Mouse (Mus musculus): Measurements from ENCODE around the gene Fgd5.
A peak's percentile ranks its signal among the peaks of the same experiment; 100 is the strongest.
"Not testable (repeated sequence)": the region's sequence is repeated elsewhere in the genome, so short reads cannot be mapped to it uniquely, and the experiment has no call there.

The Fgd5 gene

GRCm38 (mm10) chr6:92071121-92071839 lies 92.6 kb downstream of the Fgd5 start:
- DNase-seq = peak; percentile 70

- DNase-seq = no peak
Measured at GRCm38 (mm10) chr6:92080730-92081129, 102.1 kb downstream of the Fgd5 start.

DNA sequence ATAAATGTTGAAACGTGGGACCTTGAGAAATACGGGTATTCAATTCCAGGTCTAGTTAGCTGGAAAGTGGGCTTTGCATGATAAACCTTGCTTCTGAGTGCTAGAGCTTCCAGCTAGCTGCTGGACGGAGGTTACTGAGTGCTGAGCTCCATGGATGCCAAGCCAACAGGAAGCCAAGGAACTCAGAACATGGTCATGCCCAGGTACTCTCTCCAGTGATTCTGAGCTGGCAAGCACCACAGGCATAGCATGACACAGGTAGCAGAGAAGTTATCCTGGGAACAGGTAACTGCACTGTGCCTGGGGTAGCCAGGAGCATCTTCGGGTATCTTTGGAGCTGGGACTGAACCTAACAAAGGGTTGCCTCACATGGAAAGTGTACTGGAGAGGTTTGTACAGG lies 104.1 kb downstream of the Fgd5 start:
- no peak for DNase-seq

- DNase-seq = no peak
Measured at GRCm38 (mm10) chr6:92084932-92085331, 106.3 kb downstream of the Fgd5 start.

GRCm38 (mm10) chr6:92089141-92089540 lies 110.5 kb downstream of the Fgd5 start:
- DNase-seq = not testable (repeated sequence)

- no peak for DNase-seq
Measured at GRCm38 (mm10) chr6:92089982-92090381, 111.3 kb downstream of the Fgd5 start.

DNA sequence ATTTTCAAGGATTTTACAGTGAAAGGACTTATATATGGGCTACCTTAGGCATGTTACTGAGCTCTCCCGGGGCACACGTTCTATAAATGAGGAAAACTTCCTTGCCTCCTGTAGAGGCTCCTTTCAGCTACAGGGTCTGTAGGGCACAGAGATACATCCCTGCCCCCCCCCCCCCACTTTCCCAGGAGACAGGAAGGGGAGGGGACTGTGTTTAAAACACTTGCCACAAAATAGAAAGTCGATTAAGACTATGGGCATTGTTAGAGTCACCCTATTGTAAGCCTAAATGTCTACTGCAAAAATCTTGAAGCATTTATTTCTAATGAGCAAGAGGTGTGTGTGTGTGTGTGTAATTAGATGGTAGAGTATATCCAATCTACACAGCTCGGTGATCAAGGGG lies 111.8 kb downstream of the Fgd5 start:
- no peak for DNase-seq

- peak; percentile 92 for DNase-seq
Measured at GRCm38 (mm10) chr6:92091130-92091591, 112.5 kb downstream of the Fgd5 start, which contains the start of gene Nr2c2. Gene Nr2c2 (plus strand): TSS chr6:92091390.

DNA sequence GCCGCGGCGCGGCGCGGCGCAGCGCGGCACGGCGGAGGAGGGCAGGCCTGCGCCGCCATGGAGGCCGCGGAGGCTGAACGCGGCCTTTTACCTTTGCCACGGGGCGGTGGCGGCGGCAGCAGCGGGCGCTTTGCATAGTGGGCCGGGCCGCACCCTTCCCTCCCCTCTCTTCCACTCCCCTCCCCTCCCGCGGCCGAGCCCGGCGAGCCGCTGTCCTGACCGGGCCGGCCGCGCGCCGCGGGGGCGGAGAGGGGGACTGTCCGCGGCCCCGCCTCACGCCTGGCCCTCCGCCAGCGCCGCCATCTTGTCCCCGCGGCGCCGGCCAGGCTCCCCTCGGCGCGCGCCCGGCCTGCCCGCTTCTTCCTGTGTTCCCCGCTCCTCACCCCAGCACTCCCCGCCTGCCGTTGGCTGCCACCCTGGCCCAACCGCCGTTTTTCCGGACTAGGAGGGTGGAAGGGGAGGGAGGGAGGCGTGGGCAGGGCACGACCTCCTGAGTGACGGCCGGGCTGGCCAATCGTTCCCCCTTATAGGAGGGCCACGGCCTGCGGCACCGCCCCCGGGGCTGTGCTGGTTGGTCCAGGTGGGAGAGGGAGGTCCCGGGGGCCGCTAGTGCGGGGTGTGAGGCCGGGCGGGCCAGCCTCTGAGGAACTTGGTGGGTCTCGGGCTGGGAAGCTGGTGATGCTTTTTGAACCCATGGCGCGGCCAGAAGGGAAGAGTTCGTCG lies 113.2 kb downstream of the Fgd5 start:
- DNase-seq = peak; percentile 100

- DNase-seq = no peak
Measured at GRCm38 (mm10) chr6:92092737-92093136, 114.1 kb downstream of the Fgd5 start.

- DNase-seq = no peak
Measured at GRCm38 (mm10) chr6:92093869-92094268, 115.2 kb downstream of the Fgd5 start.

GRCm38 (mm10) chr6:92100679-92101360 lies 122.1 kb downstream of the Fgd5 start:
- no peak for DNase-seq

DNA sequence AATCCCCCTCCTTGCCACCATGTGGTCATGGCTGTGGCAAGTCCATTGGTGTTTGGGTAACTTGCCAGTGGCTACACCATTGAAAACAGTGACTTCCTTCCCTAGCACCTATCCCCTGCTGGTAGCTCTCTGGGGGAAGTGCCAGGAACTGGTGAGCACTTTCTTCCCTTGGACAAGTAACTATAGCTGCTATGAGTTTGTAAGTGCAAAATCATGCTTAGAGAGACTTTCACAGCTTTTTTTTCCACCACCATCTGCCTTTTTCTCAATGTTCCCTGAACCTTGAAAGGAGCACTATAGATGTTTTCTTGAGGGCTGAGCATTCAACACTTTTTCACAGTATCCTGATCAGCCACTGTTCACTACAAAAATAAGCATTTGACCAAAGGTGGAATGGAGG lies 145.9 kb downstream of the Fgd5 start:
- no peak for DNase-seq
